12 mouse cellular contexts compared by ENCODE assay signal in genomic region chr11:86583990-86584897, GRCm38 (mm10). TPM values are rescaled to one million over a fixed set of nuclear protein-coding genes. Genes with fewer than 3 reads are reported as not detected.
DNase-seq lines count a peak whose midpoint lies in the region; ATAC-seq lines count a peak whose summit lies in the region.
"Had no signal": no experiment of that assay in that cellular context is flagged by ENCODE, and none has a peak within 500 bp of the region (broad histone marks: within the 10 kb centered on the region; RNA-seq: fewer than 3 reads in every experiment).

No protein-coding gene starts in this region.

- no peaks in the 10 kb centered on the region for H3K9me3 ChIP-seq in heart, embryonic 15.5 days (replicated peaks)
- no peaks in the 10 kb centered on the region for H3K9me3 ChIP-seq in liver, embryonic 13.5 days (replicated peaks)
- H3K9me3 ChIP-seq: forebrain, embryonic 10.5 days; limb, embryonic 13.5 days had no signal

- DNase-seq in heart, postnatal 14 days, result no peak
- DNase-seq in 3T3-L1 (ENCODE audit: low read depth, low spot score), result peak; percentile 53
- DNase-seq in NIH3T3 (ENCODE audit: low read depth), result peak; percentile 47
- no peak for DNase-seq in liver, embryonic 13.5 days
- DNase-seq in thymus, postnatal 36 days, result no peak
- DNase-seq in adrenal gland, postnatal 4 days (ENCODE audit: low spot score in 2 of 2), result no peak
- DNase-seq: gastrocnemius, postnatal 25 days; retina, postnatal 1 day had no signal

- no peak for ATAC-seq in heart, embryonic 15.5 days (replicated peaks; ENCODE audit: insufficient number of reproducible peaks, insufficient read depth, low FRiP score, low read depth)
- no peak for ATAC-seq in liver, embryonic 13.5 days (ENCODE audit: low read depth)
- no peak for ATAC-seq in monocyte, adult 5-6 weeks (replicated peaks; ENCODE audit: insufficient number of reproducible peaks, low FRiP score, low TSS enrichment, poor library complexity, severe bottlenecking)

- H3K4me3 ChIP-seq in heart, embryonic 15.5 days, result peak overlapping the region; percentile 71
- peak overlapping the region; percentile 59; the same call in 1 of the 2 replicates for H3K4me3 ChIP-seq in liver, embryonic 13.5 days (replicated peaks)
- H3K4me3 ChIP-seq: limb, embryonic 13.5 days had no signal

- intact Hi-C loops in heart, postnatal 14 days (cut with DNase I), result no loop called here

- 0 out of 2 replicates have a peak overlapping the region, but pooled peaks have one; percentile 60 for H3K9ac ChIP-seq in heart, embryonic 15.5 days
- peak overlapping the region; percentile 75; the same call in 1 of the 2 replicates for H3K9ac ChIP-seq in liver, embryonic 13.5 days
- H3K9ac ChIP-seq: limb, embryonic 13.5 days had no signal

- H3K4me2 ChIP-seq in heart, embryonic 15.5 days, result peak overlapping the region; percentile 73
- peak overlapping the region; percentile 66 for H3K4me2 ChIP-seq in liver, embryonic 13.5 days

- H3K27me3 ChIP-seq in heart, embryonic 15.5 days, result no peaks in the 10 kb centered on the region
- H3K27me3 ChIP-seq in liver, embryonic 13.5 days, result no peaks in the 10 kb centered on the region
- H3K27me3 ChIP-seq: limb, embryonic 13.5 days had no signal

- peaks cover 49% of the 10 kb centered on the region for H3K4me1 ChIP-seq in heart, embryonic 15.5 days (replicated peaks)
- H3K4me1 ChIP-seq in liver, embryonic 13.5 days (replicated peaks), result peaks cover 97% of the 10 kb centered on the region

- 62% methylated on average over 14 of the region's 14 CpGs for WGBS in heart, embryonic 15.5 days
- 52% methylated on average over 14 of the region's 14 CpGs for WGBS in liver, embryonic 13.5 days (ENCODE audit: insufficient replicate concordance)

- H3K36me3 ChIP-seq in heart, embryonic 15.5 days, result no peaks in the 10 kb centered on the region
- H3K36me3 ChIP-seq in liver, embryonic 13.5 days, result peaks cover 16% of the 10 kb centered on the region; the same call in 1 of the 2 replicates
- H3K36me3 ChIP-seq: forebrain, embryonic 10.5 days had no signal

- H3K27ac ChIP-seq in heart, embryonic 15.5 days, result 0 out of 2 replicates have a peak overlapping the region, but pooled peaks have one; percentile 93
- H3K27ac ChIP-seq in liver, embryonic 13.5 days, result peak overlapping the region; percentile 72; the same call in 1 of the 2 replicates
- H3K27ac ChIP-seq: forebrain, embryonic 10.5 days; limb, embryonic 13.5 days had no signal

RNA-seq across cellular contexts. Expression of gene Tubd1, which starts 39.5 kb away (rescaled TPM):
- 11.7 and 13.1 TPM in 2 replicates for polyA plus RNA-seq in heart, embryonic 15.5 days (2015; fragmentation: Nextera tagmentation; extraction: Ambion mirVana)
- total RNA-seq in heart, postnatal 14 days (2021), result 1 to 10 TPM; 5.9 to 7.1 TPM
- 13.2 and 13.6 TPM in 2 replicates for polyA plus RNA-seq in liver, embryonic 13.5 days (2015; fragmentation: Nextera tagmentation; extraction: Ambion mirVana)
- 3.1 to 8.8 TPM (median 7.0 TPM) in 3 replicates for total RNA-seq in monocyte, adult 5-6 weeks (2017)
- total RNA-seq in adrenal gland, postnatal 4 days (2021), result 1 to 10 TPM; 6.3 to 7.5 TPM

RNA-seq across cellular contexts. Expression of gene Rps6kb1, which starts 39.6 kb away (rescaled TPM):
- polyA plus RNA-seq in heart, embryonic 15.5 days (2015; fragmentation: Nextera tagmentation; extraction: Ambion mirVana), result 38.4 and 44.1 TPM in 2 replicates
- total RNA-seq in heart, postnatal 14 days (2021), result 10 to 100 TPM; 22.5 to 24.4 TPM
- 30.5 and 34.4 TPM in 2 replicates for polyA plus RNA-seq in liver, embryonic 13.5 days (2015; fragmentation: Nextera tagmentation; extraction: Ambion mirVana)
- 43.7 to 68.2 TPM (median 66.3 TPM) in 3 replicates for total RNA-seq in monocyte, adult 5-6 weeks (2017)
- total RNA-seq in adrenal gland, postnatal 4 days (2021), result 10 to 100 TPM; 50.5 to 53.2 TPM

Comparison
In these comparisons a context has a peak if more than half of its experiments do, and no peak if none do; other contexts are left out.
1. DNase-seq: peak in 3T3-L1 (single experiment) and NIH3T3 (single experiment); none in heart, postnatal 14 days (0 of 2), liver, embryonic 13.5 days (single experiment), thymus, postnatal 36 days (0 of 2) and adrenal gland, postnatal 4 days (0 of 2).